Mouse (Mus musculus) heart, postnatal 4 days (tissue): Measurements from ENCODE around the gene Tasp1. TPM values are rescaled to one million over a fixed set of nuclear protein-coding genes. Genes with fewer than 3 reads are reported as not detected.
"Not testable (repeated sequence)": the region's sequence is repeated elsewhere in the genome, so short reads cannot be mapped to it uniquely, and the experiment has no call there.

Experiments
- DNase-seq: peaks from one replicate; pipeline ENCODE4 v3.0.0; 2021
- total RNA-seq, 2 experiments: library from RNA; stranded (reverse); gene quantifications; 2 replicates each; pipeline ENCODE4 v1.2.3; 2021

Gene Tasp1
- total RNA-seq, 2 experiments from 2014 or later, result 6.0 to 6.8 TPM

GRCm38 (mm10) chr2:139878052-139878621, 188.5 kb downstream of the Tasp1 start:
- DNase-seq, result no peak

GRCm38 (mm10) chr2:139875876-139876275, 190.7 kb downstream of the Tasp1 start:
- no peak for DNase-seq

GRCm38 (mm10) chr2:139874173-139874572, 192.4 kb downstream of the Tasp1 start:
- no peak for DNase-seq

- DNase-seq, result no peak
Observed at GRCm38 (mm10) chr2:139873762-139874161, 192.8 kb downstream of the Tasp1 start.

- DNase-seq, result not testable (repeated sequence)
Observed at GRCm38 (mm10) chr2:139869071-139869470, 197.5 kb downstream of the Tasp1 start.

- not testable (repeated sequence) for DNase-seq
Observed at GRCm38 (mm10) chr2:139863396-139863795, 203.2 kb downstream of the Tasp1 start.

GRCm38 (mm10) chr2:139860133-139860494, 206.5 kb downstream of the Tasp1 start:
- no peak for DNase-seq

- DNase-seq, result no peak
Observed at GRCm38 (mm10) chr2:139859424-139860132, 207.0 kb downstream of the Tasp1 start.

GRCm38 (mm10) chr2:139849621-139850020, 217.0 kb downstream of the Tasp1 start:
- DNase-seq, result no peak

GRCm38 (mm10) chr2:139841359-139841758, 225.2 kb downstream of the Tasp1 start:
- no peak for DNase-seq

GRCm38 (mm10) chr2:139840941-139841340, 225.7 kb downstream of the Tasp1 start:
- no peak for DNase-seq

- DNase-seq, result no peak
Observed at GRCm38 (mm10) chr2:139821589-139822378, 244.8 kb downstream of the Tasp1 start.

- no peak for DNase-seq
Observed at GRCm38 (mm10) chr2:139817275-139817674, 249.3 kb downstream of the Tasp1 start.

- DNase-seq, result no peak
Observed at GRCm38 (mm10) chr2:139807887-139808286, 258.7 kb downstream of the Tasp1 start.

- no peak for DNase-seq
Observed at GRCm38 (mm10) chr2:139804041-139804440, 262.6 kb downstream of the Tasp1 start.

- no peak for DNase-seq
Observed at GRCm38 (mm10) chr2:139792345-139793120, 274.1 kb downstream of the Tasp1 start.

GRCm38 (mm10) chr2:139788658-139789057, 277.9 kb downstream of the Tasp1 start:
- DNase-seq, result no peak

GRCm38 (mm10) chr2:139784946-139785345, 281.7 kb downstream of the Tasp1 start:
- no peak for DNase-seq

- no peak for DNase-seq
Observed at GRCm38 (mm10) chr2:139784465-139784864, 282.1 kb downstream of the Tasp1 start.
